Mouse (Mus musculus): Measurements from ENCODE around the gene Psip1. TPM values are rescaled to one million over a fixed set of nuclear protein-coding genes. Genes with fewer than 3 reads are reported as not detected.
A peak's percentile ranks its signal among the peaks of the same experiment; 100 is the strongest.
"Not testable (repeated sequence)": the region's sequence is repeated elsewhere in the genome, so short reads cannot be mapped to it uniquely, and the experiment has no call there.

Psip1 gene
- polyA plus RNA-seq, 1 experiment from 2014 or later = 111 TPM

DNA sequence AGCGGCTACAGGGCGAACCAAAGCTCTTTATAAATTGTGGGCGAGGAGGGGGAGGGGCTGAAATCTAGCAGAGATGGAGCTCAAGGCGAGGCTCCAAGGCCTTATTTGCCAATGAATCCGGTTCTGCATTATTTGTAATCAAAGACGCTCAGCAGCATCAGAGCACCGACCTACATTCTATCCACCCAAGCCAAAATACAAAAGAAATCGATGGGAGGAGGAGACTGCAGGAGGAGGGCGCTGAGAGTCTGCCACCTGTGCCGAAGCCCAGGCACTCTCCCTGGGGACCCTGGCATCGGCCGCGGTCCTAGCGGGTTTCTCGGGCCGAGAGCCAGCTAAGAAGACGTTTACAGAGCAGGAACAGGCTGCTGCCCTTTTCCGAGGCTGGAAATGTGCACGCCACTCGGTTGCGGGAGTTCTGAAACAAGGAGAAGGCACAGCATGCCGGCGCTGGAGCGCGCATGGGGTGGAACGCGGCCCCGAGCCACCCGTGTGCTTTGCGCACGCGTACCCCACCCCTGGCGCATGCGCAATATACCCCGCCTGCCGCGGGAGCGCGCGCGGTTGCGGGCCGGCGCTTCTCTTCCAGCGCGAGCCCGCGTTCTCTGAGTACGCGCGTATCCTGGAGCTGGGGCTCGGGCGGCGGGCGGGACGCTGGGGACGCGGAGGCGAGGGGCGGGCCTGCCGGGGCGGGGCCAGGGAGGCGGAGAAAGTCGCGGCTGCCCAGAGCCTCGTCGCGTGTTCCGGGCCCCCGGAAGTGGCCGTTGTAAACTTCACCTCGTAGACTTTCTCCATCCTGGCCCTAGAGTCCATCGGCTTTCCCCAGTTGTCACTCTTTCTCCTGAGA, 38.8 kb upstream of the Psip1 start, which contains the start of gene Ccdc171:
Gene Ccdc171, plus strand, starts transcription at position 703 of the 847 bp plus-strand sequence.
- peak within 1 kb of the TSS; percentile 87 for H3K27ac ChIP-seq (ENCODE audit: low read depth, low read length)
- H3K9me3 ChIP-seq (replicated peaks; ENCODE audit: control insufficient read depth, low read length) = no peaks in the 10 kb centered on the region
- peak within 1 kb of the TSS; percentile 94 for H3K9ac ChIP-seq (ENCODE audit: low read depth, low read length)
- H3K4me3 ChIP-seq (ENCODE audit: low read depth, low read length) = peak within 1 kb of the TSS; percentile 81
- H3K36me3 ChIP-seq (ENCODE audit: control insufficient read depth, insufficient read depth, low read length) = no peaks in the 10 kb centered on the region
- WGBS (ENCODE audit: insufficient replicate concordance) = under 1% methylated on average over 72 of the region's 73 CpGs
- peak within 1 kb of the TSS; percentile 94 for H3K4me2 ChIP-seq
- peaks cover 6% of the 10 kb centered on the region; the same call in 1 of the 2 replicates for H3K4me1 ChIP-seq (ENCODE audit: control insufficient read depth, insufficient read depth, low read length)
- peak; percentile 96 for ATAC-seq (replicated peaks; ENCODE audit: insufficient number of reproducible peaks, low FRiP score, low TSS enrichment)
- H3K27me3 ChIP-seq (ENCODE audit: control insufficient read depth, insufficient read depth, low read length) = no peaks in the 10 kb centered on the region

- Histone ChIP-seq H3K9me3 (replicated peaks; ENCODE audit: control insufficient read depth, low read length) (no peaks in the 10 kb centered on the region), H3K27ac (ENCODE audit: low read depth, low read length) (no peak overlapping the region), H3K4me3 (ENCODE audit: low read depth, low read length) (peak overlapping the region; percentile 81), H3K27me3 (ENCODE audit: control insufficient read depth, insufficient read depth, low read length) (no peaks in the 10 kb centered on the region), H3K4me1 (ENCODE audit: control insufficient read depth, insufficient read depth, low read length) (peaks cover 6% of the 10 kb centered on the region; the same call in 1 of the 2 replicates), H3K9ac (ENCODE audit: low read depth, low read length) (peak overlapping the region; percentile 94), H3K36me3 (ENCODE audit: control insufficient read depth, insufficient read depth, low read length) (no peaks in the 10 kb centered on the region), H3K4me2 (peak overlapping the region; percentile 94)
- 14% methylated on average over 6 of the region's 6 CpGs for WGBS (ENCODE audit: insufficient replicate concordance)
- ATAC-seq (replicated peaks; ENCODE audit: insufficient number of reproducible peaks, low FRiP score, low TSS enrichment) = no peak
Observed at GRCm38 (mm10) chr4:83524456-83524842, 38.2 kb upstream of the Psip1 start.

DNA sequence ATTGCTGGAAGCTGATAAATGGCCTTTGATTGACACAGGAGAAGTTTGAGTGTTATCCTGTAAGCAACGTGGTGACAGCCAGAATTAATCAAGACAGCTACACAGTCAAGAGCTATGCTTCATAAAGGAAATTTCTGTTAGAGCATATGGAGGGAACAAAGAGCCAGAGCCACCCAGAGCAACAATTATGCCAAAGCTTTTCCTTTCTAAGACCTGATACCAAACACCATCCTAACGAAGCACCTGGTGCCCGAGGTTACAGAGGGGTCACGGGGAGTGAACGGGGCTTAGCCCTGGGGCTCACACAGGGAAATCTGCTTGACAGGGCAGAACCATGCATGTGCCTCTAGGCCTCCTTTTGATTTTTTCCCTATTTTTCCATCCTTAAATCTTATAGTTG, 35.8 kb upstream of the Psip1 start:
- ATAC-seq (replicated peaks; ENCODE audit: insufficient number of reproducible peaks, low FRiP score, low TSS enrichment) = no peak
- Histone ChIP-seq H3K9ac (ENCODE audit: low read depth, low read length) (no peak overlapping the region), H3K4me2 (no peak overlapping the region), H3K36me3 (ENCODE audit: control insufficient read depth, insufficient read depth, low read length) (no peaks in the 10 kb centered on the region), H3K27me3 (ENCODE audit: control insufficient read depth, insufficient read depth, low read length) (no peaks in the 10 kb centered on the region), H3K27ac (ENCODE audit: low read depth, low read length) (no peak overlapping the region), H3K9me3 (replicated peaks; ENCODE audit: control insufficient read depth, low read length) (no peaks in the 10 kb centered on the region), H3K4me3 (ENCODE audit: low read depth, low read length) (no peak overlapping the region), H3K4me1 (ENCODE audit: control insufficient read depth, insufficient read depth, low read length) (peaks cover 6% of the 10 kb centered on the region; the same call in 1 of the 2 replicates)
- 56% methylated on average over 5 of the region's 5 CpGs for WGBS (ENCODE audit: insufficient replicate concordance)

- Histone ChIP-seq H3K27me3 (ENCODE audit: control insufficient read depth, insufficient read depth, low read length) (no peaks in the 10 kb centered on the region), H3K4me3 (ENCODE audit: low read depth, low read length) (no peak overlapping the region), H3K9ac (ENCODE audit: low read depth, low read length) (no peak overlapping the region), H3K36me3 (ENCODE audit: control insufficient read depth, insufficient read depth, low read length) (no peaks in the 10 kb centered on the region), H3K4me1 (ENCODE audit: control insufficient read depth, insufficient read depth, low read length) (no peaks in the 10 kb centered on the region), H3K4me2 (no peak overlapping the region), H3K27ac (ENCODE audit: low read depth, low read length) (no peak overlapping the region), H3K9me3 (replicated peaks; ENCODE audit: control insufficient read depth, low read length) (no peaks in the 10 kb centered on the region)
- no peak for ATAC-seq (replicated peaks; ENCODE audit: insufficient number of reproducible peaks, low FRiP score, low TSS enrichment)
- 73% methylated on average over 4 of the region's 4 CpGs for WGBS (ENCODE audit: insufficient replicate concordance)
Observed at GRCm38 (mm10) chr4:83520308-83520707, 34.0 kb upstream of the Psip1 start.

DNA sequence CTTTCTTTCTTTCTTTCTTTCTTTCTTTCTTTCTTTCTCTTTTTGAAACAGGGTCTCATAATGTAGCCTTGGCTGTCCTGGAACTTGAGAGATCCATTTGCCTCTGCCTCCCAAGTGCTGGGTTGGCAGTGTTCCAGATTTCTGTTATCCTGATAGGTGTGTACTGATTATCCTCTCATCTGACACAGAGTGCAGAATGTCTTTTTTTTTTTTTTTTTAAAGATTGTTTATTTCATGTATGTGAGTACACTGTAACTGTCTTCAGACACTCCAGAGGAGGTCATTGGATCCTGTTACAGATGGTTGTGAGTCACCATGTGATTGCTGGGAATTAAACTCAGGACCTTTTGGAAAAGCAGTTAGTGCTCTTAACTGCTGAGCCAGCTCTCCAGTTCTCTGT, 33.5 kb upstream of the Psip1 start:
- no peaks in the 10 kb centered on the region for H3K9me3 ChIP-seq (replicated peaks; ENCODE audit: control insufficient read depth, low read length)
- no peaks in the 10 kb centered on the region for H3K4me1 ChIP-seq (ENCODE audit: control insufficient read depth, insufficient read depth, low read length)
- H3K9ac ChIP-seq (ENCODE audit: low read depth, low read length) = no peak overlapping the region
- no peak overlapping the region for H3K27ac ChIP-seq (ENCODE audit: low read depth, low read length)
- H3K4me3 ChIP-seq (ENCODE audit: low read depth, low read length) = no peak overlapping the region
- no peaks in the 10 kb centered on the region for H3K36me3 ChIP-seq (ENCODE audit: control insufficient read depth, insufficient read depth, low read length)
- no peak for ATAC-seq (replicated peaks; ENCODE audit: insufficient number of reproducible peaks, low FRiP score, low TSS enrichment)
- H3K27me3 ChIP-seq (ENCODE audit: control insufficient read depth, insufficient read depth, low read length) = no peaks in the 10 kb centered on the region
- no peak overlapping the region for H3K4me2 ChIP-seq

DNA sequence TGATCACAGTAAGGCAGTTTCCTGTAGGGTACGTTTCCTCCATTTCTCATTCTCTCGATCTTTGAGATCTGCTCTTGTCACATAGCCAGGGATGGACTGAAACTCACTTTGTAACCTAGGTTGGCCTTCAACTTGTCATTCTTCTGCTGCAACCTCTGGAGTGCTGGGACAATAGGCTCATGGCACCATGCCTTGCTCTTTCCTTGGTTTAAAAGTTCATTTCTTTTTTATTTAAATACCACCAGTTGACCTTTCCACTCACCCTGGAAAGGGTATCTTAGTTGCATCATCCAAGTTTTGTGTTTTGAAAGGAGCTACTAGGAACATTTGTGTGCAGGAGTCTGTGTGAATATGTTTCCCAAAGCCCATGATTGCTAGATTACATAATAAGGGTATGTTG, 32.9 kb upstream of the Psip1 start:
- no peak for ATAC-seq (replicated peaks; ENCODE audit: insufficient number of reproducible peaks, low FRiP score, low TSS enrichment)
- 82% methylated on average over 2 of the region's 2 CpGs for WGBS (ENCODE audit: insufficient replicate concordance)
- Histone ChIP-seq H3K27me3 (ENCODE audit: control insufficient read depth, insufficient read depth, low read length) (no peaks in the 10 kb centered on the region), H3K4me1 (ENCODE audit: control insufficient read depth, insufficient read depth, low read length) (no peaks in the 10 kb centered on the region), H3K4me3 (ENCODE audit: low read depth, low read length) (no peak overlapping the region), H3K36me3 (ENCODE audit: control insufficient read depth, insufficient read depth, low read length) (no peaks in the 10 kb centered on the region), H3K9ac (ENCODE audit: low read depth, low read length) (no peak overlapping the region), H3K27ac (ENCODE audit: low read depth, low read length) (no peak overlapping the region), H3K4me2 (no peak overlapping the region), H3K9me3 (replicated peaks; ENCODE audit: control insufficient read depth, low read length) (no peaks in the 10 kb centered on the region)

GRCm38 (mm10) chr4:83516144-83516543, 29.9 kb upstream of the Psip1 start:
- not testable (repeated sequence) for H3K27ac ChIP-seq (ENCODE audit: low read depth, low read length); ATAC-seq (replicated peaks; ENCODE audit: insufficient number of reproducible peaks, low FRiP score, low TSS enrichment)
- WGBS (ENCODE audit: insufficient replicate concordance) = 91% methylated on average over 5 of the region's 6 CpGs

GRCm38 (mm10) chr4:83514976-83515669, 28.9 kb upstream of the Psip1 start:
- 79% methylated on average over 10 of the region's 10 CpGs for WGBS (ENCODE audit: insufficient replicate concordance)

More at GRCm38 (mm10) chr4:83516144-83516543, 29.9 kb upstream of the Psip1 start:
- H3K4me2 ChIP-seq; H3K9me3 ChIP-seq (replicated peaks; ENCODE audit: control insufficient read depth, low read length); H3K9ac ChIP-seq (ENCODE audit: low read depth, low read length); H3K27me3 ChIP-seq (ENCODE audit: control insufficient read depth, insufficient read depth, low read length); H3K4me3 ChIP-seq (ENCODE audit: low read depth, low read length); H3K36me3 ChIP-seq (ENCODE audit: control insufficient read depth, insufficient read depth, low read length); H3K4me1 ChIP-seq (ENCODE audit: control insufficient read depth, insufficient read depth, low read length): not testable (repeated sequence)

More at GRCm38 (mm10) chr4:83514976-83515669, 28.9 kb upstream of the Psip1 start:
- Histone ChIP-seq H3K9ac (ENCODE audit: low read depth, low read length) (no peak overlapping the region), H3K9me3 (replicated peaks; ENCODE audit: control insufficient read depth, low read length) (no peaks in the 10 kb centered on the region), H3K36me3 (ENCODE audit: control insufficient read depth, insufficient read depth, low read length) (no peaks in the 10 kb centered on the region), H3K4me3 (ENCODE audit: low read depth, low read length) (no peak overlapping the region), H3K27ac (ENCODE audit: low read depth, low read length) (no peak overlapping the region), H3K27me3 (ENCODE audit: control insufficient read depth, insufficient read depth, low read length) (no peaks in the 10 kb centered on the region), H3K4me1 (ENCODE audit: control insufficient read depth, insufficient read depth, low read length) (no peaks in the 10 kb centered on the region), H3K4me2 (no peak overlapping the region)
- ATAC-seq (replicated peaks; ENCODE audit: insufficient number of reproducible peaks, low FRiP score, low TSS enrichment) = no peak
